Mouse (Mus musculus) kidney, embryonic 14.5 days (tissue): ENCODE measurements around the gene Slc22a23. TPM values are rescaled to one million over a fixed set of nuclear protein-coding genes. Genes with fewer than 3 reads are reported as not detected.
"Not testable (repeated sequence)": the region's sequence is repeated elsewhere in the genome, so short reads cannot be mapped to it uniquely, and the experiment has no call there.

Experiments used
- ATAC-seq: fragments of 200-750 bp; cut with Nextera tagmentation; 2 replicates; pipeline ENCODE4 v1.8.0; 2017; ENCODE audit warnings: moderate number of reproducible peaks, mild to moderate bottlenecking, moderate TSS enrichment, moderate library complexity; ENCODE audit not compliant: low FRiP score, low TSS enrichment
- H3K27ac ChIP-seq: fragments of 300-500 bp; sonication (generic); 2 replicates; pipeline ENCODE4 v1.5.1; 2014; ENCODE audit warnings: low read depth, mild to moderate bottlenecking, low read length, moderate library complexity, mixed read lengths
- H3K27me3 ChIP-seq: fragments of 300-500 bp; sonication (generic); 2 replicates; pipeline ENCODE4 v1.6.1; 2014; ENCODE audit warnings: mild to moderate bottlenecking, low read length; ENCODE audit not compliant: control insufficient read depth, insufficient read depth
- H3K36me3 ChIP-seq: fragments of 300-500 bp; sonication (generic); 2 replicates; pipeline ENCODE4 v1.6.1; 2014; ENCODE audit warnings: low read length, mixed read lengths; ENCODE audit not compliant: control insufficient read depth, insufficient read depth
- H3K4me1 ChIP-seq: fragments of 300-500 bp; sonication (generic); 2 replicates; pipeline ENCODE4 v1.6.1; 2014; ENCODE audit warnings: low read length, mixed read lengths; ENCODE audit not compliant: control insufficient read depth, insufficient read depth
- H3K4me2 ChIP-seq: fragments of 300-500 bp; sonication (generic); replicated peaks from 2 replicates; pipeline ENCODE4 v1.6.1; 2014; ENCODE audit warnings: low read depth, mild to moderate bottlenecking, low read length
- H3K4me3 ChIP-seq: fragments of 300-500 bp; sonication (generic); 2 replicates; pipeline ENCODE4 v1.5.1; 2014; ENCODE audit warnings: mild to moderate bottlenecking, low read length
- H3K9ac ChIP-seq: fragments of 300-500 bp; sonication (generic); 2 replicates; pipeline ENCODE4 v1.6.1; 2014; ENCODE audit warnings: low read depth, mild to moderate bottlenecking, low read length, moderate library complexity
- H3K9me3 ChIP-seq: fragments of 300-500 bp; sonication (generic); 2 replicates; pipeline ENCODE4 v1.6.1; 2016; ENCODE audit warnings: low read length; ENCODE audit not compliant: control insufficient read depth
- WGBS: fragments of 180-500 bp; shearing (Covaris S2); extraction: QIAGEN DNeasy Blood & Tissue Kit; methylation state at CpG from one replicate; pipeline ENCODE4 v1.1.7; 2014; 5-methylcytosine and 5-hydroxymethylcytosine counted together
- polyA plus RNA-seq: library from polyadenylated mRNA; unstranded; fragments of >200 nt; fragmentation: Nextera tagmentation; extraction: Ambion mirVana; gene quantifications from 2 replicates; pipeline ENCODE4 v1.2.1, GENCODE M21; 2014

Slc22a23 gene
- 2.3 and 2.8 TPM in 2 replicates for polyA plus RNA-seq

- Histone ChIP-seq H3K4me3 (peak within 1 kb of the TSS; percentile 75), H3K4me2 (peak within 1 kb of the TSS; percentile 93), H3K9ac (peak within 1 kb of the TSS; percentile 79), H3K36me3 (no peaks in the 10 kb centered on the region), H3K27me3 (peaks cover 26% of the 10 kb centered on the region), H3K4me1 (peaks cover 11% of the 10 kb centered on the region), H3K9me3 (no peaks in the 10 kb centered on the region), H3K27ac (no peak within 1 kb of the TSS)
- peak; percentile 86 for ATAC-seq
- WGBS: 5% methylated on average over 36 of the region's 69 CpGs
Observed at GRCm38 (mm10) chr13:34345128-34346085, at the start of gene Slc22a23. Gene Slc22a23, minus strand, starts transcription at chr13:34345182.

GRCm38 (mm10) chr13:34394305-34394704, 49.3 kb upstream of the Slc22a23 start:
- H3K9ac ChIP-seq, H3K4me3 ChIP-seq, H3K4me1 ChIP-seq, H3K4me2 ChIP-seq, H3K36me3 ChIP-seq, ATAC-seq, H3K27me3 ChIP-seq, H3K27ac ChIP-seq, H3K9me3 ChIP-seq: not testable (repeated sequence)
- 83% methylated on average over 8 of the region's 16 CpGs for WGBS

DNA sequence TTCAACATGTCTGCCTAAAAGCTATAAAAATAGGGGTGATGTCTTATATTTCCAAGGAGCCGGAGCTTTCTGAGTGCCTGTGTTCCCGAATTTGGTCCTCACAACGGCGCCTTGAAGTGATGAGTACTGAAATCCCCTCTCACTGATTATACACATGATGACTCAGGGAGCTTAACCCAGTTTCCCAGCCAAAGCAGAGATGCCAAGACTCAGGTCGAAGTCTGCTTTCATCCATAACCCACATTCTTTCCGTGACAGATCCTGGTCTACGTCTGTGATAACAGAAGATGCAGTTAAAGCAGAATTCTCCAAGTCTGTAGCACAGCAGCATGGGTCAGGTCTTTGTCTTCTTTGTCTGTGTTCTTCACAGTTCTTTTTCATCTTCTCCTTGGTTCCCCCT, 47.4 kb upstream of the Slc22a23 start:
- no peaks in the 10 kb centered on the region for H3K36me3 ChIP-seq
- no peak overlapping the region for H3K9ac ChIP-seq
- ATAC-seq: no peak
- WGBS: 87% methylated on average over 7 of the region's 7 CpGs
- H3K4me3 ChIP-seq: no peak overlapping the region
- no peaks in the 10 kb centered on the region for H3K9me3 ChIP-seq
- no peaks in the 10 kb centered on the region for H3K27me3 ChIP-seq
- no peak overlapping the region for H3K4me2 ChIP-seq
- no peaks in the 10 kb centered on the region for H3K4me1 ChIP-seq
- H3K27ac ChIP-seq: no peak overlapping the region

DNA sequence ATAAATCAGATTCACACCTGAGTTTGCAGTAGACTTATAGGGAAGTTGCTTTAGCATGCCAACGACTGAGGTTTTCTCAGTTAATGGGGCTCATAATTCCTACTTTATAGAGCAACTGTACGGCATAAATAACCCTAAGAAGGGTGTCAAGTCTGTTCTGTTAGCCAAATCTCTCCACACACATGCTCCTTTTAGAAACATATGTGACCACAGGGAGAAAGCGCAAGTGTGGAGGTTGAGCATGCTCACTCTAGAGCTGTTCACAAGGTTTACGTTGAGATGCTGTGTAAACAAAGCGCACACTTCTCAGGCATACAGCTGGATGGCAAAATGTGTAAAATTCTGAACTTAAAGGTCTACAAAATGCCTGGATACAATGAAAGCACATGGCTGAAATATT, 43.2 kb upstream of the Slc22a23 start:
- Histone ChIP-seq H3K9me3 (no peaks in the 10 kb centered on the region), H3K27ac (no peak overlapping the region), H3K4me2 (no peak overlapping the region), H3K4me1 (no peaks in the 10 kb centered on the region), H3K9ac (no peak overlapping the region), H3K27me3 (no peaks in the 10 kb centered on the region), H3K36me3 (no peaks in the 10 kb centered on the region), H3K4me3 (no peak overlapping the region)
- WGBS: 84% methylated on average over 5 of the region's 5 CpGs
- no peak for ATAC-seq

DNA sequence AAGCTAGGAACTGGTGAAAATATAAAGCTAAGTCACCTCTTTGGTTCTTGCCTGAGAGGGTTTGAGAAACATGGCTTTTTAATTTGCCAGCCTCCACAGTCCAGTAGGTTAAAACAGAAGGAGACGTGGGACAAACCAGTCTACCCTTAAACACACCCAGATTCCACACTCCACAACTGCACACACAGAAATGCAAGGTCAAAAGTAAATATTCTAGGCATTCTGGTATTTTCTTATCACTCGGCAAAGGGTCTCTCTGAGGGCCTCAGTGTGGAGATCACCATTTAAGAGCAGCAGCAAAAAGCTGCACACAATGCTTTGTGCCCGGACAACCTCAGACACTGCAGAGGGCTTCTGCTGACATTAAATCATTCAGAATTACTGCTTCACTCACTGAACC, 38.4 kb upstream of the Slc22a23 start:
- Histone ChIP-seq H3K27me3 (no peaks in the 10 kb centered on the region), H3K4me1 (no peaks in the 10 kb centered on the region), H3K4me3 (no peak overlapping the region), H3K9ac (no peak overlapping the region), H3K36me3 (no peaks in the 10 kb centered on the region), H3K27ac (no peak overlapping the region), H3K9me3 (no peaks in the 10 kb centered on the region), H3K4me2 (no peak overlapping the region)
- ATAC-seq: no peak
- 40% methylated on average over 3 of the region's 3 CpGs for WGBS

GRCm38 (mm10) chr13:34378926-34379325, 33.9 kb upstream of the Slc22a23 start:
- Histone ChIP-seq H3K9ac (no peak overlapping the region), H3K4me1 (no peaks in the 10 kb centered on the region), H3K36me3 (no peaks in the 10 kb centered on the region), H3K27ac (no peak overlapping the region), H3K4me3 (no peak overlapping the region), H3K9me3 (no peaks in the 10 kb centered on the region), H3K4me2 (no peak overlapping the region), H3K27me3 (no peaks in the 10 kb centered on the region)
- no peak for ATAC-seq
- 90% methylated on average over 3 of the region's 3 CpGs for WGBS

GRCm38 (mm10) chr13:34375145-34375544, 30.2 kb upstream of the Slc22a23 start:
- WGBS: 91% methylated on average over 4 of the region's 4 CpGs
- no peaks in the 10 kb centered on the region for H3K9me3 ChIP-seq
- no peak overlapping the region for H3K4me2 ChIP-seq
- no peak overlapping the region for H3K4me3 ChIP-seq
- ATAC-seq: no peak
- no peak overlapping the region for H3K27ac ChIP-seq
- H3K36me3 ChIP-seq: no peaks in the 10 kb centered on the region
- no peak overlapping the region for H3K9ac ChIP-seq
- no peaks in the 10 kb centered on the region for H3K4me1 ChIP-seq
- H3K27me3 ChIP-seq: no peaks in the 10 kb centered on the region

DNA sequence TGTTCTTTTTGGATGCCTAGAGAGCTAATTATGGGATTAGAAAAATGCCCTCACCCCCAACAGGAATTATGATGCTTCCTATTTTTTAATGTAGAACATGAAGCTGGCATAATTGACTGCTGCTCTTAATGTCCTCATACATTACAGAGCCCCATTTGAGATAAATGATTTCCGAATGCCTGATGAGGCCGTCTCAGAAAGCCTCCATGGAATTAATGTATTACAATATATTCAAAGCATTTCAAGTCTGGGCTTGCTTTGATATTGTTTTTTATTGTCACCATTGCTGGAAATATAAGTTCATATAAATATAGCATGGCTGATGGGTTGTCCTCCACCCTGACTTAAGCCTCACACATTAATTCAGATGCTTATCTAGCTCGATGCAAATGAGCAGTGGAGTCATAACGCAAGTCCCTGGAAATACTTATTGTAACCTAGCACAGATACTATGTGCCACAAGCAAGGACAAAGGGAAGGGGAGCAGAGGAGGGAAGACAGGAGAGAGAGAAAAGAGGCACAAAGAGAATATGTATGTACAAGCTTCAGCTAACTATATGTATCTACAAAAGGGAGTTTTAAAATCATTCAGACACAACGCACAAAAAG, 28.0 kb upstream of the Slc22a23 start:
- Histone ChIP-seq H3K9me3 (no peaks in the 10 kb centered on the region), H3K9ac (no peak overlapping the region), H3K27ac (no peak overlapping the region), H3K4me1 (no peaks in the 10 kb centered on the region), H3K27me3 (no peaks in the 10 kb centered on the region), H3K4me3 (no peak overlapping the region), H3K36me3 (no peaks in the 10 kb centered on the region), H3K4me2 (no peak overlapping the region)
- 95% methylated on average over 5 of the region's 5 CpGs for whole genome bisulfite sequencing
- no peak for ATAC-seq
